Mouse (Mus musculus): ENCODE data around the gene Rnd1.

DNA sequence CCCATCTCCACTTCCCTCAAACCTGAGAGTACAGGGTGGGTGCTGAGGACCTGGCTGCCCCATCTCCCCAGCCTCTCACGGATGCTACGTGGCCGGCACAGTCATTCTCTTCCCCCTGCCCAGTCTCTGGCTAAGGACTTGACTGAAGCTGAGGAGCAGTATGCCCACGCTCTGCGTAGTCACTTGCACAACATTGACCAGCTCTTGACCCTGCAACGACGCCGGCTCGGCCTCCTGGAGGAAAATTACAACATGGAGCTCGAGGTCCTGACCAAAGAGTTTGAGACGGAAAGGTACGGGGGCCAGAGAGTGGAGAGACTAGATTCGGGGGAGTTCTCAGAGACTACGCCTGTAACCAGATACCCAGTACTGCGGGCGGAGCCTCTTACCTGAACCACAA is 40.0 kb upstream of the Rnd1 start:
- no peak for TF ChIP-seq POLR2A (IDR thresholded peaks at IDR 0.05; ENCODE audit: insufficient read depth, low read depth, low read length)
- TF ChIP-seq CTCF (IDR thresholded peaks at IDR 0.05): no peak

Measured in heart, adult 2 months (tissue).